Mouse (Mus musculus): ENCODE measurements around the gene Rsph3a. TPM values are rescaled to one million over a fixed set of nuclear protein-coding genes. Genes with fewer than 3 reads are reported as not detected.
"Not testable (repeated sequence)": the region's sequence is repeated elsewhere in the genome, so short reads cannot be mapped to it uniquely, and the experiment has no call there.

Gene Rsph3a
- total RNA-seq, 2 experiments from 2014 or later, result 44.3 to 45.8 TPM

DNA sequence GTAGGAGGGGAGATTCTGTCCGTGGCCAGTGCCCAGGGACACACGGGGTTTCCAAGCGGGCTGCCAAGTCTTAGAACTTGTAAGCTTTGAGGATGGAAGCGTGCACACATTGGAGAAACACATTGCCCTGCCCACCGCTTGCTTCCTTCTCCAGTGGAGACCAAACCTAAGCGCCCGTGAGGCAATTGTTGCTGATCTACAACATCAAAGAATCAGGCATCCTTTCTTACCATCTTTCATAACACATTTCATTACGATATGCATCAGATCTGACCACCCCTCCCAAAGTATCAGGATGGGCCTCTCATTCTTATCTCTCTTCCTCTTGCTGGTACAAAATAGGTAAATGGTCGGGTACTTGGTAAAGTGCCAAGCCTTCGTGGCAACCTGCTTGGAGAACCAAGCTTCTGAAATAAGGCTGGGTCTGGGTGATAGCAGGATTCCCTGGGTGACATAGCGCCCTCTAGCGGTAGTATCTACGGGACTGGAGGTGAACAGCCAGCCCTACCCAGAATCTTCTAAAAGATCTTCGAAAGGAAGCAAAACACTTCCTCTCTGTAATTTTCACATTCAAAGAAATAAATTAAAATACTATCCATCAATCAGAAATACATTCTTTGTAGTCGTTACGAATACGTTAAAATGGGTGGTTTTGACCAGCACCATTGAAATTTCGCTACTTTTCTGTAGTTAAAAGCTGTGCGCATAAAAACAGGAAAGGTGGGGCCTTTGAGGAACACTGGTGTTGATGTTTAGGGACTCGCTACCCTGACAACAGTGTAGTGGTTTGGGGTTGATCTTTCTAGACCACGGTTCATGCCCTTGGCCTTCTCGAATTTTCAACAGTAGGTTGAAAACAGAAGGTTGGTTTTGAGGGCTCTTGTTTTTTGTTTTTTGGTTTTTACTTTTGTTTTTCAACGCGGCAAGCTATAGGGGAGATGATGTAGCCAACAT is 17.6 kb upstream of the Rsph3a start:
- DNase-seq (ENCODE audit: low spot score in 2 of 2), result peak; percentile 47 to 81

- DNase-seq (ENCODE audit: low spot score in 2 of 2), result no peak
Observed at GRCm38 (mm10) chr17:7928662-7929061, 16.8 kb upstream of the Rsph3a start.

- DNase-seq (ENCODE audit: low spot score in 2 of 2), result no peak
Observed at GRCm38 (mm10) chr17:7929279-7929678, 16.1 kb upstream of the Rsph3a start.

GRCm38 (mm10) chr17:7931096-7931990 is 14.1 kb upstream of the Rsph3a start:
- no peak for DNase-seq (ENCODE audit: low spot score in 2 of 2)

DNA sequence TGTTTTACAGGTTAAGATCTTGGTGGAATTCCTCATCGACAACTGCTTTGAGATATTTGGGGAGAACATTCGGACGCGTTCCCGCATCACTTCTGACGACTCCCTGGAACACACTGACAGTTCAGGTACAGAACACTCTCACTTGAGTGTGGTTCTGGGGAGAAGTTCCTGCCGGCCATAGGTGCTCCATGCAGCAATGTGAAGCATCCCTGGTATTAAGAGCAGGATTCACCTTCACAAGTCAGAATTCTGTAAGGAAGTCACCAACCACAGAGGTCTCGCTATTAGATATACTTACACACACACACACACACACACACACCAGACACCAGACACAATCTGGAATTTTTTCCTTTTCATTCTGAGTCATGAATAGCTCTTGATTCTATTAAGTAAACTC is 13.3 kb upstream of the Rsph3a start:
- not testable (repeated sequence) for DNase-seq (ENCODE audit: low spot score in 2 of 2)

- DNase-seq (ENCODE audit: low spot score in 2 of 2), result peak; percentile 28 to 55
Observed at GRCm38 (mm10) chr17:7939640-7940039, 5.8 kb upstream of the Rsph3a start.

GRCm38 (mm10) chr17:7946053-7946627 is 726 bp downstream of the Rsph3a start:
- DNase-seq (ENCODE audit: low spot score in 2 of 2), result not testable (repeated sequence)

DNA sequence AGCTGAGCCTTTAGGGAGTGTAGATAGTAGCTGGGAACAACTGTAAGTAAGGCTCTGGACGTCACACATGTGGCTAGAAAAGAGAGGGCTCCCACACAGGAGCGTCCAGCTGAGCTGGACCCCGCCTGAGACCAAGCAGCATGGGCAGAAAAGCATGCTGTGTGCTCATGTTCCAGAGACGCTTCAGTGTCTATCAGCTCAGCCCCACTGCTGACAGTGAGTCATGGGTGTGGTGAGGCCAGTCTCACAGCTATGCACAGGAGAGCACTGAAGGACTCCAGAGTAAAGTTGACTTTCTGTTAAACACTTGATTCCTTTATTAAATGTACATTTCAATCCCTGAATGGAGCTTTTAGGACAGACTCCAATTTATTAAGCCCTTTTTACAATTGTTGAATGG is 5.9 kb downstream of the Rsph3a start:
- DNase-seq (ENCODE audit: low spot score in 2 of 2), result not testable (repeated sequence)

GRCm38 (mm10) chr17:7957242-7957641 is 11.8 kb downstream of the Rsph3a start:
- DNase-seq (ENCODE audit: low spot score in 2 of 2), result not testable (repeated sequence)

- not testable (repeated sequence) for DNase-seq (ENCODE audit: low spot score in 2 of 2)
Observed at GRCm38 (mm10) chr17:7963333-7963732, 17.9 kb downstream of the Rsph3a start.

DNA sequence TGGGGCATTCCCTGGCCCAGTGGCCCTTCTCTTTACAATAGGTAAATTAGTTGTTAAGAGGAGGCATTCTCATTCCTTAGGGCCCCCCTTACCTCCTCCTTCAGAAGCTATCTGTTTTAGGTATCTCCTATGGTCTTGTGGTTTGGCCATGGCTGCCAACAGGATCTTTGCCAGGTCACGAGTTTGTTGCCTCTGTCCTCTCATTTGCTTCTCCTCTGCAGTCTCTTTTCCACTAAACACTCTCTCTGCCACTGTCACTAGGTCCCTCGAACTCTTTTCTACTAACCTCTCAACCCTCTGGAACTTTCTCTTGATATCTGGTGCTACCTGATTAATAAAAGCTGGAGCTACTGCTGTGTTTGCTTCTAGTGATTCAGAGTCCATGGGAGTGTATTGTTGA is 19.0 kb downstream of the Rsph3a start:
- DNase-seq (ENCODE audit: low spot score in 2 of 2), result not testable (repeated sequence)

GRCm38 (mm10) chr17:7968490-7968889 is 23.1 kb downstream of the Rsph3a start:
- not testable (repeated sequence) for DNase-seq (ENCODE audit: low spot score in 2 of 2)

DNA sequence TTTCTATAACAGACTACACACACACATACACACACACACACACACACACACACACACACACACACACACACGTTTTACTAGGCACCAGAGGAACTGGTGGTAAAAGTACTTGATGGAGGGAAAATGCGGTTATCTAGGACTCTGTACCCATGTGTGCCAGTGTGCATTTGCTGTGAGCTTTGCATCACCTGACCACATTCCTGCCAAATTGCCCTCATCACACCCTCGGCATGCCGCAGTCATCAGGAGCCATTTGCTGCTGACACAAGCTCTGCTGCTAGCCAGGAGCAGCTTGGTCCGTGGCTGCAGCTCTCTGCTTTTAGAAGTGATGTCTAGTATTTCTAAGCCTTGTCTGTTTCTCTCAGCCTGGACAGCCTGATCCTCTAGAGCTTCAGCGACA is 24.4 kb downstream of the Rsph3a start:
- not testable (repeated sequence) for DNase-seq (ENCODE audit: low spot score in 2 of 2)

- DNase-seq (ENCODE audit: low spot score in 2 of 2), result not testable (repeated sequence)
Observed at GRCm38 (mm10) chr17:7983484-7983883, 38.1 kb downstream of the Rsph3a start.

GRCm38 (mm10) chr17:7985597-7985996 is 40.2 kb downstream of the Rsph3a start:
- not testable (repeated sequence) for DNase-seq (ENCODE audit: low spot score in 2 of 2)

DNA sequence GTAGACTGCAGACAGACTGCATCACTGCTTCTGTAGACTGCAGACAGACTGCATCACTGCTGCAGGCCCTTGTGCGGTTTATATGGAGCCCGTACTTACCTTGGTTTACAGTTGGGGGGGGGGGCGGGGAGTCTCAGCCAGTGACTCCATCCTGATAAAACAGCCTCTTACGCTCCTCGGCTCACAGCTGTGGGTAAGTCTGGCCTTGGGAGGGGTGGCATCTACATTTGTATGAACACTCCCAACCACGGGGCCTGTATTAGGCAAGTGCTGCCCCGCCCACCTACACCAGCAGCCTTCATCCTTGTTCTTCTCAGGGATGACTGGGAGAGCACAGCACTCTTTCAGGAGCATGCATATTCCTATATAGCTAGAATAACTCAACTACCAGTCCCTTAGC is 41.6 kb downstream of the Rsph3a start:
- not testable (repeated sequence) for DNase-seq (ENCODE audit: low spot score in 2 of 2)

GRCm38 (mm10) chr17:8003248-8003647 is 57.8 kb downstream of the Rsph3a start:
- DNase-seq (ENCODE audit: low spot score in 2 of 2), result not testable (repeated sequence)

GRCm38 (mm10) chr17:8006771-8007170 is 61.4 kb downstream of the Rsph3a start:
- not testable (repeated sequence) for DNase-seq (ENCODE audit: low spot score in 2 of 2)

GRCm38 (mm10) chr17:8009565-8009964 is 64.2 kb downstream of the Rsph3a start:
- not testable (repeated sequence) for DNase-seq (ENCODE audit: low spot score in 2 of 2)

- not testable (repeated sequence) for DNase-seq (ENCODE audit: low spot score in 2 of 2)
Observed at GRCm38 (mm10) chr17:8013974-8014373, 68.6 kb downstream of the Rsph3a start.

DNA sequence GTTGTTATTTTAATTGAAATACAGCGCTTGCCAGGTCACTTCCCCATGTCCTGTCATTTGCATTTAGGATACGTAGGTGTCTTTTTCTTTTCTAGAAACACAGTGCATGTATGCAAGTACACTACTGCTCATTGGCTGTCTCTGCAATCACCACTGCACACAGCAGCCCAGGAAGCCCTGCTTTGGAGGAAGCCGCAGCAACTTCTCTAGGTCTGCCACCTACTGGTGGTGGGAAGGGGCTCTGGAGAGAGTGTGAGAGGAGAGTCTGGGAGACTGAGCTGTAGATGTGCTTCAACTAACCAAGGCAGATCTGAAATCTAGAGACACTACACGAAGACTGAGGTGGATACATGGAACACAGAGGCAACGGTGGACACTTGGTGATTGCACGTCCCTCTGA is 77.3 kb downstream of the Rsph3a start:
- DNase-seq (ENCODE audit: low spot score in 2 of 2), result not testable (repeated sequence)
